In the genomic region with DNA sequence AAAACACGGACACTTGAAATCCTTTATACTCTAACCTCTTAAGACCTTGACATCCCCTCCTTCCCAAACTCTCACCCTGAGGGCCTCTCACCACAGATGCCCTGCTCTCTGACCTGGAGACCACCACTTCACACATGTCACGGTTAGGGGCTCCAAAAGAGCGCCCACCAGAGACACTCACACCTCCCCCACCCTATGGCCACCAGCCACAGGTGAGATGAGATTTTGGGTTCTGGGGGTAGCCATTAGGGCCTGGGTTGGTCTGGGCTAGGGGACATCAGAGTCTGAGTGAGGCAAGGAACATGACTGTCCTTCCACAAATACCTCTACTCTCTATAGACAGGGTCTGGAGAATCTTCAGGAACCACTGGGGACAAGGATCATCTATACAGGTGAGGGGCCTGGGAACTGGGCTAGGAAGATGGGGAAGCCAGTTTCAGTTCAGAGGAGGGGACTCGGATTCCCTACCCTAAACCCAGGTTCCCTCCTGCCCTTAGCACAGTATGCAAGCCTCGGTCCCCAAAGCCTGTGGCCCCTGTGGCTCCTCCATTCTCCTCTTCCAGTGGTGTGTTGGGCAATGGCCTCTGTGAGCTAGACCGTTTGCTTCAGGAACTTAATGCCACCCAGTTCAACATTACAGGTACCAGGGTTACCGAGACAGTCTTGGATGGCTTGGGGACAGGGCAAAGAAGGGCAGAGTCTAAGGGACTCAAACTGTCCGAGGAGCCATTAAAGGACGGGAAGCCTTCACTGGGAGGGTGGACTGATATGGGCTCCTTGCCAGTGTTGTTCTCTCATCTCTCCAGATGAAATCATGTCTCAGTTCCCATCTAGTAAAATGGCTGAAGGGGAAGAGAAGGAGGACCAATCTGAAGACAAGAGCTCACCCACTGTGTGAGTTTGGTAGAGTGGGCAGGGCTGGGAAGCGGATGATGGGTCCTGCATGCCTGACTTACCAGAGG, we compare ENCODE assay signal across 9 mouse cellular contexts. TPM values are rescaled to one million over a fixed set of nuclear protein-coding genes. Genes with fewer than 3 reads are reported as not detected.
DNase-seq lines count a peak whose midpoint lies in the region; ATAC-seq lines count a peak whose summit lies in the region.
"Had no signal": no experiment of that assay in that cellular context is flagged by ENCODE, and none has a peak within 500 bp of the region (broad histone marks: within the 10 kb centered on the region; RNA-seq: fewer than 3 reads in every experiment).

No protein-coding gene starts in this region.

- 70% methylated on average over 10 of the region's 10 CpGs for WGBS in heart, embryonic 15.5 days
- WGBS in embryonic facial prominence, embryonic 13.5 days = 77% methylated on average over 10 of the region's 10 CpGs
- 81% methylated on average over 10 of the region's 10 CpGs for WGBS in hindbrain, embryonic 14.5 days
- WGBS in midbrain, embryonic 12.5 days = 81% methylated on average over 10 of the region's 10 CpGs

- DNase-seq in heart, postnatal 14 days = no peak
- DNase-seq in hindbrain, embryonic 14.5 days (ENCODE audit: low spot score) = no peak
- DNase-seq in adrenal gland, adult 18-20 months (ENCODE audit: low spot score in 2 of 2) = no peak
- DNase-seq in testis, postnatal 10 days (ENCODE audit: low spot score) = no peak
- no peak for DNase-seq in frontal cortex, postnatal 25 days (ENCODE audit: low spot score in 2 of 2)

- peaks cover 47% of the 10 kb centered on the region for H3K4me1 ChIP-seq in heart, embryonic 15.5 days (replicated peaks)
- H3K4me1 ChIP-seq in embryonic facial prominence, embryonic 13.5 days = peaks cover 36% of the 10 kb centered on the region
- H3K4me1 ChIP-seq in hindbrain, embryonic 14.5 days (replicated peaks; ENCODE audit: control insufficient read depth, insufficient read depth, low read length) = peaks cover 14% of the 10 kb centered on the region
- peaks cover 31% of the 10 kb centered on the region for H3K4me1 ChIP-seq in midbrain, embryonic 12.5 days

- ATAC-seq in heart, embryonic 15.5 days (replicated peaks; ENCODE audit: insufficient number of reproducible peaks, insufficient read depth, low FRiP score, low read depth) = no peak
- ATAC-seq in embryonic facial prominence, embryonic 13.5 days (ENCODE audit: insufficient number of reproducible peaks, insufficient read depth, low FRiP score, low TSS enrichment, low read depth) = no peak
- no peak for ATAC-seq in hindbrain, embryonic 14.5 days (ENCODE audit: low FRiP score)
- no peak for ATAC-seq in midbrain, embryonic 12.5 days (ENCODE audit: low FRiP score, low read depth)

- no peaks in the 10 kb centered on the region for H3K9me3 ChIP-seq in heart, embryonic 15.5 days (replicated peaks)
- no peaks in the 10 kb centered on the region for H3K9me3 ChIP-seq in embryonic facial prominence, embryonic 13.5 days
- H3K9me3 ChIP-seq in hindbrain, embryonic 14.5 days (ENCODE audit: control insufficient read depth, low read length) = no peaks in the 10 kb centered on the region
- no peaks in the 10 kb centered on the region for H3K9me3 ChIP-seq in midbrain, embryonic 12.5 days
- H3K9me3 ChIP-seq: G1E had no signal

- H3K4me3 ChIP-seq in heart, embryonic 15.5 days = peak overlapping the region; percentile 67
- H3K4me3 ChIP-seq in embryonic facial prominence, embryonic 13.5 days = peak overlapping the region; percentile 61
- 0 out of 2 replicates have a peak overlapping the region, but pooled peaks have one; percentile 28 for H3K4me3 ChIP-seq in hindbrain, embryonic 14.5 days (replicated peaks; ENCODE audit: low read length)
- H3K4me3 ChIP-seq in midbrain, embryonic 12.5 days = no peak overlapping the region

- H3K27me3 ChIP-seq in heart, embryonic 15.5 days = no peaks in the 10 kb centered on the region
- no peaks in the 10 kb centered on the region for H3K27me3 ChIP-seq in embryonic facial prominence, embryonic 13.5 days
- H3K27me3 ChIP-seq in hindbrain, embryonic 14.5 days (ENCODE audit: control insufficient read depth, insufficient read depth, low read length) = no peaks in the 10 kb centered on the region
- H3K27me3 ChIP-seq in midbrain, embryonic 12.5 days = peaks cover 34% of the 10 kb centered on the region

- peak overlapping the region; percentile 77 for H3K4me2 ChIP-seq in heart, embryonic 15.5 days
- H3K4me2 ChIP-seq in embryonic facial prominence, embryonic 13.5 days = peak overlapping the region; percentile 69
- peak overlapping the region; percentile 48 for H3K4me2 ChIP-seq in hindbrain, embryonic 14.5 days (replicated peaks)
- H3K4me2 ChIP-seq in midbrain, embryonic 12.5 days (replicated peaks) = peak overlapping the region; percentile 67; the same call in 1 of the 2 replicates

- peak overlapping the region; percentile 73 for H3K9ac ChIP-seq in heart, embryonic 15.5 days
- peak overlapping the region; percentile 83 for H3K9ac ChIP-seq in embryonic facial prominence, embryonic 13.5 days
- no peak overlapping the region for H3K9ac ChIP-seq in hindbrain, embryonic 14.5 days
- no peak overlapping the region for H3K9ac ChIP-seq in midbrain, embryonic 12.5 days (replicated peaks)

- peaks cover 55% of the 10 kb centered on the region for H3K36me3 ChIP-seq in heart, embryonic 15.5 days
- H3K36me3 ChIP-seq in embryonic facial prominence, embryonic 13.5 days = peaks cover 40% of the 10 kb centered on the region
- H3K36me3 ChIP-seq in hindbrain, embryonic 14.5 days (replicated peaks; ENCODE audit: control insufficient read depth, insufficient read depth) = peaks cover 15% of the 10 kb centered on the region
- H3K36me3 ChIP-seq in midbrain, embryonic 12.5 days = peaks cover 10% of the 10 kb centered on the region; the same call in 1 of the 2 replicates

- intact Hi-C loops in heart, postnatal 14 days (cut with DNase I) = loop anchor here (5.0 kb wide), 1 partner anchor 459 kb away; no protein-coding TSS in a partner anchor

- no peak overlapping the region for H3K27ac ChIP-seq in heart, embryonic 15.5 days
- no peak overlapping the region for H3K27ac ChIP-seq in embryonic facial prominence, embryonic 13.5 days
- H3K27ac ChIP-seq in hindbrain, embryonic 14.5 days = no peak overlapping the region
- no peak overlapping the region for H3K27ac ChIP-seq in midbrain, embryonic 12.5 days (replicated peaks)

RNA-seq across cellular contexts. Expression of gene Tgfb1i1, which starts 1.8 kb away (rescaled TPM):
- 160 and 174 TPM in 2 replicates for polyA plus RNA-seq in heart, embryonic 15.5 days (2015; fragmentation: Nextera tagmentation; extraction: Ambion mirVana)
- 10 to 100 TPM; 31.9 to 32.2 TPM for total RNA-seq in heart, postnatal 14 days (2021)
- polyA plus RNA-seq in embryonic facial prominence, embryonic 13.5 days (2015; fragmentation: Nextera tagmentation; extraction: Ambion mirVana) = 50.4 and 52.5 TPM in 2 replicates
- 23.5 and 27.8 TPM in 2 replicates for polyA plus RNA-seq in hindbrain, embryonic 14.5 days (2014; fragmentation: Nextera tagmentation; extraction: Ambion mirVana)
- polyA plus RNA-seq in midbrain, embryonic 12.5 days (2016; fragmentation: Nextera tagmentation; extraction: Ambion mirVana) = 39.6 and 50.5 TPM in 2 replicates
- 10 to 100 TPM; 19.0 to 30.6 TPM for total RNA-seq in adrenal gland, adult 18-20 months (2021)

RNA-seq across cellular contexts. Expression of gene 9130023H24Rik, which starts 10.5 kb away (rescaled TPM):
- polyA plus RNA-seq in heart, embryonic 15.5 days (2015; fragmentation: Nextera tagmentation; extraction: Ambion mirVana) = 5.8 and 6.1 TPM in 2 replicates
- total RNA-seq in heart, postnatal 14 days (2021) = 1 to 10 TPM; 3.1 to 3.4 TPM
- polyA plus RNA-seq in embryonic facial prominence, embryonic 13.5 days (2015; fragmentation: Nextera tagmentation; extraction: Ambion mirVana) = 8.8 and 9.3 TPM in 2 replicates
- 7.4 and 8.7 TPM in 2 replicates for polyA plus RNA-seq in hindbrain, embryonic 14.5 days (2014; fragmentation: Nextera tagmentation; extraction: Ambion mirVana)
- polyA plus RNA-seq in midbrain, embryonic 12.5 days (2016; fragmentation: Nextera tagmentation; extraction: Ambion mirVana) = 13.2 TPM in 2 replicates
- total RNA-seq in adrenal gland, adult 18-20 months (2021) = 1 to 10 TPM; 5.2 to 6.0 TPM

RNA-seq across cellular contexts. Expression of gene Armc5, which starts 11.2 kb away (rescaled TPM):
- 11.5 and 14.9 TPM in 2 replicates for polyA plus RNA-seq in heart, embryonic 15.5 days (2015; fragmentation: Nextera tagmentation; extraction: Ambion mirVana)
- 1 to 10 TPM; 7.8 to 9.0 TPM for total RNA-seq in heart, postnatal 14 days (2021)
- polyA plus RNA-seq in embryonic facial prominence, embryonic 13.5 days (2015; fragmentation: Nextera tagmentation; extraction: Ambion mirVana) = 16.3 and 17.7 TPM in 2 replicates
- 9.1 and 10.7 TPM in 2 replicates for polyA plus RNA-seq in hindbrain, embryonic 14.5 days (2014; fragmentation: Nextera tagmentation; extraction: Ambion mirVana)
- 16.3 and 16.7 TPM in 2 replicates for polyA plus RNA-seq in midbrain, embryonic 12.5 days (2016; fragmentation: Nextera tagmentation; extraction: Ambion mirVana)
- 10 to 100 TPM; 17.7 to 23.2 TPM for total RNA-seq in adrenal gland, adult 18-20 months (2021)

RNA-seq across cellular contexts. Expression of gene Slc5a2, which starts 17.1 kb away (rescaled TPM):
- not detected in 2 replicates for polyA plus RNA-seq in heart, embryonic 15.5 days (2015; fragmentation: Nextera tagmentation; extraction: Ambion mirVana)
- total RNA-seq in heart, postnatal 14 days (2021) = not detected
- polyA plus RNA-seq in embryonic facial prominence, embryonic 13.5 days (2015; fragmentation: Nextera tagmentation; extraction: Ambion mirVana) = 0.42 TPM in 1 of 2 replicates, not detected in the other
- 0.23 TPM in 1 of 2 replicates, not detected in the other for polyA plus RNA-seq in hindbrain, embryonic 14.5 days (2014; fragmentation: Nextera tagmentation; extraction: Ambion mirVana)
- not detected in 2 replicates for polyA plus RNA-seq in midbrain, embryonic 12.5 days (2016; fragmentation: Nextera tagmentation; extraction: Ambion mirVana)
- 1 to 10 TPM in 1 of 2 experiments, not detected in 1; 1.3 TPM for total RNA-seq in adrenal gland, adult 18-20 months (2021)

RNA-seq across cellular contexts. Expression of gene Cox6a2, which starts 42.2 kb away (rescaled TPM):
- 718 and 1,101 TPM in 2 replicates for polyA plus RNA-seq in heart, embryonic 15.5 days (2015; fragmentation: Nextera tagmentation; extraction: Ambion mirVana)
- total RNA-seq in heart, postnatal 14 days (2021) = 1,000 to 10,000 TPM; 1,548 to 1,671 TPM
- polyA plus RNA-seq in embryonic facial prominence, embryonic 13.5 days (2015; fragmentation: Nextera tagmentation; extraction: Ambion mirVana) = 2.6 and 5.1 TPM in 2 replicates
- not detected in 2 replicates for polyA plus RNA-seq in hindbrain, embryonic 14.5 days (2014; fragmentation: Nextera tagmentation; extraction: Ambion mirVana)
- not detected in 2 replicates for polyA plus RNA-seq in midbrain, embryonic 12.5 days (2016; fragmentation: Nextera tagmentation; extraction: Ambion mirVana)
- 1 to 10 TPM; 3.3 to 6.3 TPM for total RNA-seq in adrenal gland, adult 18-20 months (2021)

Comparison
In these comparisons a context has a peak if more than half of its experiments do, and no peak if none do; other contexts are left out.
1. H3K9ac ChIP-seq: peak in heart, embryonic 15.5 days (single experiment) and embryonic facial prominence, embryonic 13.5 days (single experiment); none in hindbrain, embryonic 14.5 days (single experiment) and midbrain, embryonic 12.5 days (single experiment).
2. Peak in every context shown above with its lines, with median percentiles within 50 percentile points of each other: H3K4me2 ChIP-seq.